Mouse (Mus musculus) skeletal muscle tissue, adult 2 months (tissue): ENCODE results near the gene Micu1.

ENCODE experiments used
- DNase-seq: peaks from one replicate; pipeline ENCODE4 v3.0.0-alpha.2; 2012; ENCODE audit warnings: low read depth, low spot score

Gene Micu1

DNA sequence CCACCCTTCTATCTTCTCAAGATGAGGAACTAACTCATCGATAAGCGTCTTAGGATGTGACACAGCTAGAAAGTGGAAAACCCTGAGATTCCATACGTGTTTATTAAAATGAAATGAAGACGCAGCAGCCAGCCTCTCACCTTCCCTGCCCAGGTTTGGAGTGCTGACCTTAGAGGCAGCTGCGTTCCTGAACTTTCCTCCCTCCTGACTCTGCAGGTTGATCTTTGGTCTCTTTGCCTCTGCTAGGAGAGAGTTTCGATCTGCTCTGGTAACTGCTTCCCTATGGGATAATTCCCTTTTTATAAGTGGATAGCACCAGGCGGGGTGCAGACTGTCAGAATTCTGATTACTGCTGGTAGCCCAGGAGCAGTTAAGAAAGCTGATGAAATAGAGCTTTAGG, 178.6 kb downstream of the Micu1 start:
- no peak for DNase-seq

DNA sequence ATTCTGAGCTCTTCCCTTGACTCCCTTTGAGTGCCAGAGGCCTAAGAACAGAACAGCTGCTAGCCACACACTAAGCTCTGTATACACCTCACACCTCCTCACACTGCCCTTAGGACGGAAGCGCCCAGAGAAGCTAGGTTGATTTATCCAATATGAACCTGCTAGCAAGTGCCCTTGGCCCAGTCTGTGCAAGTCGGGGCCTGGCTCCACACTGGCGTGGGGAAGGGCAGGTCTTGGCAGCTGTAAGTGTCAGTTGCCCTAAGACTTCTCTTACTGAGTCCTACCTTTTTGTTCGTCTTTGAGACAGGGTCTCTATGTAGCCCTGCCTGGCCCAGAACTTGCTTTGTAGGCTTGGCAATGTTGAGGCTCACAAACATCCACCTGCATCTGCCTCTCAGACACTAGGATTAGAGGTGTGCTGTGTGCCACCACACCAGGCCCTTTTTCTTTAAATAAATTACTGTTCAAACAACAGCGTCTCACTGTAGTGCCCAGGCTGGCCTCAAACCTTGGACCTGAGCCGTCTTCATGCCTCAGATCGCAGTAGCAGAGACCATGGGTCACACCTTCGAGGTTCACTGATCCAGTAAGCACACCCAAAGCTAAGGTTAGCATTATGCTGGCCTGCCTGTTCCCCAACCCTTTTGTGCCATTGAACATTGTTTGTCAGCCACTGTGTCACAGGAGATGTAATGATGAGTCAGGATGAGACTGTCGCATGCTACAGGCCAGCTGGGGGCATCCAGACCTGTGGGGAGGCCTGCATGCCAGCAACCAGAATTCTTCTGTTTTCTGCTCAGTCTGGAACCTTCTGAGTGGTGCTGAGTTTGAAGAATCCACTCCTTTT, 182.3 kb downstream of the Micu1 start:
- no peak for DNase-seq

GRCm38 (mm10) chr10:59885174-59886080, 183.2 kb downstream of the Micu1 start:
- no peak for DNase-seq

DNA sequence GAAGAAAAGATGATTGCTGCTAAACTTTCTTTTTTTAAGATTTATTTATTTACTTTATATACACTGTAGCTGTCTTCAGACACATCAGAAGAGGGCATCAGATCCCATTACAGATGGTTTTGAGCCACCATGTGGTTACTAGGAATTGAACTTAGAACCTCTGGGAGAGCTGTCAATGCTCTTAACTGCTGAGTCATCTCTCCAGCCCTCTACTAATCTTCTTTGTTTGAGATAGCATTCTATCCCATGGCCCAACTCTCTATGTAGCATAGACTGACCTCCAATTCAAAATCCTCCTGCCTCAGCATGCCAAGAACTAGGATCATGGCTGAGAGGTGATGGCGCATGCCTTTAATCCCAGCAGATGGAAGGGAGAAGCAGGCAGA, 183.8 kb downstream of the Micu1 start:
- no peak for DNase-seq

- no peak for DNase-seq
Observed at GRCm38 (mm10) chr10:59887432-59887831, 185.2 kb downstream of the Micu1 start.

DNA sequence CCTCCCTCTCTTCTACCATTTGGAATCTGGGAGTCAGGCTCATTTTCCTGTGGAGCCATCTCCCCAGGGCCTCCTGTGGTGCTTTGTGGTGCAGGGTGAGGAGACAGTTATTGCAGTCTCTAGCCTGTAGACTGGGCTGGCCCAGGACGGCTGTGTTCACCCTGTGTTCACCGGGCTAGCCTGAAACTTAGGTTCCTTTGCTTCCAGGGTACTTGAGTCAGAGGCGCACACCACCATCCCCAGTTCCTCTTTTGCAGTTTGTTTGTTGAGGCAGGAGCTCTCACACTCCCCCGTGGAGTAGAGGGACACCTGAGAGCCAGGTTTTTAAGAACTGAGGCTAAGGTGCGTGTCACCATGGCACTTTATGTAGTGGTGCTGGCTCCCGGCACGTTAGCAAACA, 187.1 kb downstream of the Micu1 start:
- DNase-seq: no peak

- DNase-seq: no peak
Observed at GRCm38 (mm10) chr10:59889953-59890751, 187.9 kb downstream of the Micu1 start.

DNA sequence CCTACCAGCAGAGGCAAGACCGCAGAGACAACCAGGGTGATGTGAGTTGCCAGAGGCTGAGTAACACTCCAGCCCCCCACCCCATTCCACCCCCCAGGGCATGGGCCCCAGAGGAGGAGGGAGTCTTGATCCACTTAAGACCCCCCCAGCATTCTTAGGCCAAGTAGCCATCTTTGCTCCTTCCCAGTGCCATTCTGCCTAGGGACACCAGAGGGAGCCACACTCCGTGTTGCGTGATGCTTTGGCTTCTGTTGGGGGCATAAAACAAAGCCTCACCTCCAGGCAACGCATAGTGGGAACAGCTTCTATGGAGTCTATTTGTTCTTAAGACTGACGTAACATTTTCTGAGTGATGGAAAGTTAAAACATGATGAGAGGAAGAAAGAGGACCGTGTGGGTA, 190.7 kb downstream of the Micu1 start:
- DNase-seq: peak; percentile 55

GRCm38 (mm10) chr10:59894251-59895160, 192.2 kb downstream of the Micu1 start:
- peak; percentile 79 for DNase-seq

- no peak for DNase-seq
Observed at GRCm38 (mm10) chr10:59895460-59896186, 193.3 kb downstream of the Micu1 start.

- no peak for DNase-seq
Observed at GRCm38 (mm10) chr10:59896211-59896610, 193.9 kb downstream of the Micu1 start.

GRCm38 (mm10) chr10:59896911-59897331, 194.6 kb downstream of the Micu1 start:
- DNase-seq: no peak

DNA sequence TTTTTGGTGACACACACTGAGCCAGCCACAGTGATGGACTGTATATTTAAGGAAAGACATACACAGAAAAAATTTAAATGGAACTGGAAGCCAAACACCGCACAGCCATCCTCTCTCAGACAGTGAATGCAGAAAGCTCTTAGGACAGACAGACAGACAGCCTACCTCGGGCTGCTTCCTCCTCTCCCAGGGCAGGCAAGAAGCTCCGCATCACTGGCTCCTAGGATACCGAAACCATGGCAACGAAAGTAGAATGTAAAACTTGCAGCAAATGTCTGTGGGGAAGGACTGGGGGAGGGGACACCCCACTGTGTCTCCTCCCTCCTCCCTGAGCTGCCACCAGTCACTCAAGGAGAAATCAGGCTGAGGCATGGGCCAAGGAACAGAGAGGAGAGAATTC, 195.2 kb downstream of the Micu1 start:
- no peak for DNase-seq

- DNase-seq: no peak
Observed at GRCm38 (mm10) chr10:59898180-59898778, 196.0 kb downstream of the Micu1 start.

DNA sequence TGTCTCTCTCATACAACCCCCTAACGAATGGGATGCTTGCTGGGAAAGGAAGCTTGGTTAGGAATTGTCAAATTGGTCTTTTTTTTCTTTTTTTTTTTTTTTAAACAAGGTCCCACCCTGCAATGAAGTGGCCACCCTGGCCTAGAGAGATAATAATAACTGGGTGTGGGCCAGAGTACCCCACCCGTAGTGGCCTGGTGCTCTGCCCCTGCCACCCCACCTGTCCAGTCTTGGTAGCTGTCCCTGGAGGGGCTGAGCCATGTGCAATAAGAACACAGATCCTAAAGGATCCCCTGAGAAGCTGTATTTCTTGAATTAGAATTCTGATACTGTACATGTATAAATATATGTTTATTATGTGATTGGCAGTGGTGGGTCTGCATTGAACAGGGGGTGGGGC, 196.7 kb downstream of the Micu1 start:
- DNase-seq: no peak

DNA sequence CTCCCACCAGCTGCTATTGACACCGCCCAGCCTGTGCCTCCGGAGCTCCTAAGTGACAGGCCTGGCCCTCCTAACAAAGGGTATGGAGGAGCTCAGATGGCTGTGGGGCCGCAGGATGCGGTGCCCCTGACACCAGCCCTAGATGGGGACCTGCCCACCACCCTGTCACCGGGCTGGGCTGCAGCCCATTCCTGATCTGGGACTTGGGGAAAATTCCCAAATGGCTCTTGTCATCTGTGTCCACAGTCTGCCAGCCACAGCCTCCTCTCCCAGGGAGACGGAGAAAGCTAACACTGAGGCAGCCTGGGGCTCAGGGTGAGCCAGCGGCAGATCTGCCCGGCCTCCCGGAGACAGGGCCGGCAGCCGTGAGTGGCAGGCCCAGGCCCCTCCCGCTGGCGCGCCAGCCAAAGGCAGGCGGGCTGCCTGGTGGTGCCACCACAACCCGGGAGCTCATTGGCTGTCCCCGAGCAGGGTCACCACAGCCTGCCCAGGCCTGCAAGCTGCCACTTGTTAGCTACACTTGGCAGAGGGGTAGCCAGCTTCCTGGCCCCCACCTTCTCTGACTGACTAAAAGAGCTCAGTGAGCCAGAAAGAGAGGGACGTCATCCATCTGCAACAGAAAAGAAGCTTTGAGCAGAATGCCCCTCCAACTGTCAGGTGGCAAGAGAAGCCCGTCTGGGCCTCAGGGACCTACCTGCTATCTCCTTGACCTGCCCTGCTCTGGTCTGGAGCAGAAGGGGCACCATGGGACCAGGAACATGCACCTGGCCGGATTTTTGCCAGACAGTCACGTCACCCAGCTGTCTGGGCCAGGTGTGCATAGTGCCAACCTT, 197.3 kb downstream of the Micu1 start:
- DNase-seq: peak; percentile 84

DNA sequence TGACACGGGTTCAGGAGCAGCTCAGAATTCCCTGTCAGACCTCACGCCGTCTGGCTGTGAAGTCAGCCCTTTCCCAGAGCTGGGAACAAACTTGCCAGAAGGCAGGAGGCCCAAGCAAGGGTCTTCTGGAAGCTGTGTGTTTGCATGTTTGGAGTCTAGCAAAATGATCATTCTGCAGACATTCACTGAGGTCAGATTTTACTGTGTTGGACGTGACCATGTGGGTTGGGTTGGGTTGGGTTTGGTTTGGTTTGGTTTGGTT, 197.8 kb downstream of the Micu1 start:
- DNase-seq: no peak

DNA sequence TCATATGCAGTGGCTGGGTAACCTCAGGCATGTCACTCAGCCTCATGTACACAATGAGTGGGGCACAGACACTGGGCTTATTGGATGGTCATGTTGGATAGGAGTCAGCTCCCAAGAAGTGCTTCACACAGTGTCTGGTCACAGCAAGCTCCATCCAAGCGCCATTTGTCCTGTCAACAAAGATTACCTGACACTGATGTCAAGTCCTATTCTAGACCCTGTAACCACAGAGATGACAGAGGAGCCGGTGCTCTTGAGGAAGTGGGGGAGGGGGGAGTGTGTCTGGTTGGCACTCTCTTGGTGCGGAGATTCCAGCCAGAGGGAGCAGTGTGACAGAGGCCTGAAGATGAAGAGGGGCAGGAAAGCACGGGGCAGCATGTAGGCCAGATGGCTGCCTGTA, 198.7 kb downstream of the Micu1 start:
- no peak for DNase-seq

DNA sequence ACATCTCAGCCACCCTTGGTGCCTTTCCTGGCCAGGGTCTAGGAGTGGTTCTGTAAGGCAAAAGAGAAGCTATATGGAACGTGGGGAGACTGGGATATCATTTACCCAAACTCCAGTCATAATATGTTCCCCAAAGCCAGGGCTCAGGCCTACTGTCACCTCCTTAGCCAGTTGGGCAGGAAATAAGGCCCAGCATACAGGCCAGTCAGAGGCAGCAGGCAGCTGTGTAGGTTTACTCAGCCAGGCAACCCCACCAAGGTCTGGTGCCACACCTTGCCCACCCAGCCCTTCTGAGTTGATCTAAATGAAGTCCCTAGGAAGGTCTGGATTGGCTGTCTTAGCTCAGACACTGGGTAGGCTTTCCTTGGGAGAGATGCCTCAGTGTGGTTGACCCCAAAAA, 199.2 kb downstream of the Micu1 start:
- no peak for DNase-seq
